Mouse (Mus musculus) cortical plate, adult 2 months (tissue): ENCODE measurements around the gene Nrip1.

ENCODE experiments used
- CTCF ChIP-seq: fragments of 200-500 bp; IDR thresholded peaks from 2 replicates; pipeline ENCODE4 v1.5.1; 2011; ENCODE audit warnings: mild to moderate bottlenecking, control low read depth, low read length; ENCODE audit not compliant: insufficient read depth; ENCODE audit errors: extremely low read depth
- POLR2A ChIP-seq: fragments of 200-500 bp; IDR thresholded peaks from 2 replicates; pipeline ENCODE4 v1.6.1; 2011; ENCODE audit warnings: mild to moderate bottlenecking, low read length, control low read depth; ENCODE audit not compliant: insufficient read depth; ENCODE audit errors: extremely low read depth

- TF ChIP-seq POLR2A: no peak
- TF ChIP-seq CTCF: no peak
Measured at GRCm38 (mm10) chr16:76409355-76409722, 35.7 kb upstream of the Nrip1 start.
